Mouse (Mus musculus): ENCODE measurements around the gene Vps41.

Vps41 gene

GRCm38 (mm10) chr13:18794454-18794853, 77.4 kb downstream of the Vps41 start:
- no peak for DNase-seq (ENCODE audit: low spot score)

GRCm38 (mm10) chr13:18797555-18797954, 80.5 kb downstream of the Vps41 start:
- DNase-seq (ENCODE audit: low spot score): no peak

- no peak for DNase-seq (ENCODE audit: low spot score)
These were observed 83.3 kb downstream of the Vps41 start for GRCm38 (mm10) chr13:18800434-18800833.

- no peak for DNase-seq (ENCODE audit: low spot score)
These were observed 92.4 kb downstream of the Vps41 start for GRCm38 (mm10) chr13:18809465-18809864.

GRCm38 (mm10) chr13:18809978-18810675, 93.0 kb downstream of the Vps41 start:
- DNase-seq (ENCODE audit: low spot score): peak; percentile 12

GRCm38 (mm10) chr13:18824420-18825123, 107.5 kb downstream of the Vps41 start:
- no peak for DNase-seq (ENCODE audit: low spot score)

- DNase-seq (ENCODE audit: low spot score): no peak
These were observed 109.9 kb downstream of the Vps41 start for GRCm38 (mm10) chr13:18827029-18827428.

GRCm38 (mm10) chr13:18830486-18830885, 113.4 kb downstream of the Vps41 start:
- DNase-seq (ENCODE audit: low spot score): no peak

- no peak for DNase-seq (ENCODE audit: low spot score)
These were observed 122.1 kb downstream of the Vps41 start for GRCm38 (mm10) chr13:18839231-18839630.

GRCm38 (mm10) chr13:18840366-18840765, 123.3 kb downstream of the Vps41 start:
- DNase-seq (ENCODE audit: low spot score): no peak

- no peak for DNase-seq (ENCODE audit: low spot score)
These were observed 123.9 kb downstream of the Vps41 start for GRCm38 (mm10) chr13:18841019-18841418.

GRCm38 (mm10) chr13:18841752-18842282, 124.7 kb downstream of the Vps41 start:
- DNase-seq (ENCODE audit: low spot score): no peak

GRCm38 (mm10) chr13:18842556-18842955, 125.5 kb downstream of the Vps41 start:
- no peak for DNase-seq (ENCODE audit: low spot score)

- DNase-seq (ENCODE audit: low spot score): no peak
These were observed 126.5 kb downstream of the Vps41 start for GRCm38 (mm10) chr13:18843546-18843945.

- no peak for DNase-seq (ENCODE audit: low spot score)
These were observed 130.3 kb downstream of the Vps41 start for GRCm38 (mm10) chr13:18847386-18847785.

- DNase-seq (ENCODE audit: low spot score): no peak
These were observed 132.5 kb downstream of the Vps41 start for GRCm38 (mm10) chr13:18849563-18849962.

GRCm38 (mm10) chr13:18851182-18851581, 134.1 kb downstream of the Vps41 start:
- no peak for DNase-seq (ENCODE audit: low spot score)

GRCm38 (mm10) chr13:18852718-18853117, 135.6 kb downstream of the Vps41 start:
- no peak for DNase-seq (ENCODE audit: low spot score)

- DNase-seq (ENCODE audit: low spot score): no peak
These were observed 139.1 kb downstream of the Vps41 start for GRCm38 (mm10) chr13:18856026-18856802.

GRCm38 (mm10) chr13:18858183-18858582, 141.1 kb downstream of the Vps41 start:
- no peak for DNase-seq (ENCODE audit: low spot score)

GRCm38 (mm10) chr13:18859389-18859788, 142.3 kb downstream of the Vps41 start:
- DNase-seq (ENCODE audit: low spot score): no peak

GRCm38 (mm10) chr13:18868030-18868490, 151.0 kb downstream of the Vps41 start:
- no peak for DNase-seq (ENCODE audit: low spot score)

All from testis, postnatal 14 days (tissue).